Mouse (Mus musculus) embryonic fibroblast, embryonic 13.5 days (primary cell): ENCODE data around the gene Bpifa5.

Source experiments
- CTCF ChIP-seq: IDR thresholded peaks from 2 replicates; pipeline ENCODE4 v1.5.1; 2011; ENCODE audit warnings: mild to moderate bottlenecking, control low read depth, low read length, moderate library complexity, borderline replicate concordance; ENCODE audit not compliant: insufficient read depth
- POLR2A ChIP-seq: IDR thresholded peaks from 2 replicates; pipeline ENCODE4 v1.6.1; 2011; ENCODE audit warnings: low read depth, mild to moderate bottlenecking, control low read depth, low read length, moderate library complexity

DNA sequence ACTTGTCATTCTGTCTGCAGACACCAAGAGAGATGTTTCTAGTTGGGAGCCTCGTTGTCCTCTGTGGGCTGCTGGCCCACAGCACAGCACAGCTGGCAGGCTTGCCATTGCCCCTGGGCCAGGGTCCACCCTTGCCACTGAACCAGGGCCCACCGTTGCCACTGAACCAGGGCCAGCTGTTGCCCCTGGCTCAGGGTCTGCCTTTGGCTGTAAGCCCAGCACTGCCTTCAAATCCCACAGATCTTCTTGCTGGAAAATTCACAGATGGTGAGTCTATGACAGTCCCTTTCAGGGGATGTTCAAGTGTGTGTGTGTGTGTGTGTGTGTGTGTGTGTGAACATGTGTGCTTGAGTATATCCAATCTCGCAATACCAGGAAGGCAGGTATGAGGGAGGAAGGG, 18.7 kb upstream of the Bpifa5 start:
- TF ChIP-seq CTCF (no peak), POLR2A (no peak)
